Mouse (Mus musculus) hindbrain, embryonic 15.5 days (tissue): ENCODE measurements around the gene Elp4. TPM values are rescaled to one million over a fixed set of nuclear protein-coding genes. Genes with fewer than 3 reads are reported as not detected.

Source experiments
- ATAC-seq: fragments of 200-750 bp; cut with Nextera tagmentation; 2 replicates; pipeline ENCODE4 v1.8.0; 2017; ENCODE audit warnings: low read depth, moderate number of reproducible peaks, moderate TSS enrichment; ENCODE audit not compliant: low FRiP score
- H3K27ac ChIP-seq: fragments of 300-500 bp; sonication (generic); replicated peaks from 2 replicates; pipeline ENCODE4 v1.5.1; 2015; ENCODE audit warnings: mild to moderate bottlenecking, inconsistent platforms
- H3K27me3 ChIP-seq: fragments of 300-500 bp; sonication (generic); 2 replicates; pipeline ENCODE4 v1.6.1; 2015; ENCODE audit warnings: control low read depth, inconsistent platforms
- H3K36me3 ChIP-seq: fragments of 300-500 bp; sonication (generic); 2 replicates; pipeline ENCODE4 v1.6.1; 2015; ENCODE audit warnings: control low read depth, inconsistent platforms
- H3K4me1 ChIP-seq: fragments of 300-500 bp; sonication (generic); replicated peaks from 2 replicates; pipeline ENCODE4 v1.6.1; 2015; ENCODE audit warnings: control low read depth, inconsistent platforms
- H3K4me2 ChIP-seq: fragments of 300-500 bp; sonication (generic); 2 replicates; pipeline ENCODE4 v1.6.1; 2015; ENCODE audit warnings: moderate library complexity, mild to moderate bottlenecking, inconsistent platforms
- H3K4me3 ChIP-seq: fragments of 300-500 bp; sonication (generic); 2 replicates; pipeline ENCODE4 v1.5.1; 2015; ENCODE audit warnings: mild to moderate bottlenecking, inconsistent platforms
- H3K9ac ChIP-seq: fragments of 300-500 bp; sonication (generic); 2 replicates; pipeline ENCODE4 v1.6.1; 2015; ENCODE audit warnings: inconsistent platforms
- H3K9me3 ChIP-seq: fragments of 300-500 bp; sonication (generic); 2 replicates; pipeline ENCODE4 v1.6.1; 2016; ENCODE audit warnings: control low read depth, inconsistent platforms
- WGBS: fragments of 180-500 bp; shearing (Covaris S2); methylation state at CpG from one replicate; pipeline ENCODE4 v1.1.7; 2015; 5-methylcytosine and 5-hydroxymethylcytosine counted together
- polyA plus RNA-seq: library from polyadenylated mRNA; unstranded; fragments of >200 nt; fragmentation: Nextera tagmentation; extraction: Ambion mirVana; gene quantifications from 2 replicates; pipeline ENCODE4 v1.2.1, GENCODE M21; 2015

Elp4 gene
- 36.4 and 39.3 TPM in 2 replicates for polyA plus RNA-seq

DNA sequence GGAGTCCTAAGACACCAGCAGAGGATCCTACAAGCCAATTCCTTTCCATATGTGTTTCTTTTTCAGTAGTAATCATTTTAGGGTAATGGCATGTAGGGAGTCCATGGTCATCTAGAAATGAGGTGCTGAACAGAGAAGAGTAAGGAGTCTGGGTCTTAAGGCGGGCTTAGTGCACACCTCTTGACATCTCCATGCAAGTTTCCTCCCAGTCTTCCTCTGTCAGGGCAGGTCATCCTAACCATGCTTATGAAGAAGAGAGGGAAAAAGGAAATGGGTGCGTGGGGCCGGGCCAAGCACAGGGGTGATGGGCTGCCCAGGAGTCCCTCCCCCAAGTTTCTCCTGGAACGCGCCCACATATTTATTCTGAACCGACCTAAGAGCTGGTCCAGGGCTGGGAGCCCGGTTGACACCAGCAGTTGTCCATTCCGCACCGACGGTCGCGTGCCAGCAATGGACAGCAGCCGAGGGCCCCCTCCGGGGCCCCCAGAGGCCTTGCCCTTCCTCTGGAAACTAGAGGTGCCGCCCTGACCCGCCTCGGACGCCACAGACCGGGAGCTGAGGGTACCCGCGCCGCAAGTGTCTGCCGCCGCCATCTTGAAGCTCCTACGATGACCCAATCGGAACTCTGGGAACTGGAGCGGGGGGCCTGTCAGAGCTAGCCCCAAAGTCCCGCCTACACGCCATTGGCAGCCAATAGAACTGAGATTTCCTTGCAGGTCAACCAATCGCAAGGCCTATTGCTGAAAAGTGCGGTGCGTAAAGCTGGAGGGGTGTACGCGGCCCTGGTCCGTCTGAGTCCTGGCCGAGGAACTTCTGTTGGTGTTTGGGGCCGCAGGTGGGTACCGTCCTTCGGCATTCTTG, at the start of gene Elp4, which contains the start of gene Immp1l:
TSS of gene Elp4 (minus strand) at position 669 of the 861 bp plus-strand sequence.
TSS of gene Immp1l (plus strand) at position 743 of the 861 bp plus-strand sequence.
- H3K9me3 ChIP-seq = no peaks in the 10 kb centered on the region
- H3K4me1 ChIP-seq = peaks cover 17% of the 10 kb centered on the region; the same call in 1 of the 2 replicates
- H3K27ac ChIP-seq = peak within 1 kb of the TSS; percentile 75
- H3K4me2 ChIP-seq = peak within 1 kb of the TSS; percentile 79
- H3K36me3 ChIP-seq = no peaks in the 10 kb centered on the region
- WGBS = under 1% methylated on average over 39 of the region's 39 CpGs
- no peaks in the 10 kb centered on the region for H3K27me3 ChIP-seq
- H3K4me3 ChIP-seq = peak within 1 kb of the TSS; percentile 93
- peak within 1 kb of the TSS; percentile 90 for H3K9ac ChIP-seq
- peak; percentile 100 for ATAC-seq

DNA sequence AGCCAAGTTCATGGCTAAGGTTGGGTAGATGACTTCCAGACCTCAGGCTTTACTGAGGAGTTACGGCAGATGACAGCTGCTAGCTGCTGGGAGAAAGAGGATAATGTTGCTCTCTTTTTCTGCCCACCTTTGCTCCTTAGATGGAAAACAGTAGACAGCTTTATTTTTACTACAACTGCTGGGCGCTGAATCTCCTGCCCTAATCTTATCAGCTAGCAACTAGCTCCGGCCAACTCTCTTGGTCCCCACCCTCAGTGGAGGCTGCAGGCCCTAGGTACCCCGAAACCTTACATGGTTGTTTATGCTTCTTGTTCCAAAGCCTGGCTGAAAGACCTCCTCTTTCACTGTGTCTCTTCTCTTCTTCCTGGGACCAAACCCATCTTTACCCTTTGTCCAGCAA, 49.5 kb upstream of the Elp4 start:
- no peak for ATAC-seq
- Histone ChIP-seq H3K36me3 (no peaks in the 10 kb centered on the region), H3K4me3 (no peak overlapping the region), H3K4me1 (no peaks in the 10 kb centered on the region), H3K9ac (no peak overlapping the region), H3K27me3 (no peaks in the 10 kb centered on the region), H3K27ac (no peak overlapping the region), H3K9me3 (no peaks in the 10 kb centered on the region), H3K4me2 (no peak overlapping the region)
- WGBS = 95% methylated on average over 4 of the region's 4 CpGs

DNA sequence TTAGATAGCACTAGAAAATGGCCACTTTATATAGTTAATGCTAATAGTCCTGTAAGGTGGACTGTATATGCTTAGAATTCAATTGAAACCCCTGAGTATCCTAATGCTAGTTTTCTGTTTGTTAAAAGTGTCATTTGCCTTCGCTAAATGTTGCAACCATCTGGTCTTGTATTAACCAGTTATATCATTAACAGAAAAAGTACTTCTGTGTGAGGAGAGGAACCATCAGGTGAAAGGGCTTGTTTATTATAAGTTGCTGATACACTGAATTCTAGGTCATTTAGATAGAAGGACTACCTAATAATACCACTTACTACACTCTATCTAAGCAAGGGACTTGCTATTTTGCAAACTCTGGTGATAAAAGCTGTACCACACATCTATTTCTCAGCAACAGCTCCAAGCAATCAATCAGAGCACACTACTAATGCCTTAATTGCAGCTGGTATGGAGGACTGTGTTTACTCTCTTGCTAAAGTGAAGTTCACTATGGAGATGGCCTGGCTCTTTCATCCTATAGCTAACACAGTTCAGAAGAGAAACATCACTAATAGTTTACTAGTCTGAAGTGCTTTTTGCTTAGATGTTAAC, 47.1 kb upstream of the Elp4 start:
- Histone ChIP-seq H3K27me3 (no peaks in the 10 kb centered on the region), H3K4me2 (no peak overlapping the region), H3K9me3 (no peaks in the 10 kb centered on the region), H3K4me1 (no peaks in the 10 kb centered on the region), H3K27ac (no peak overlapping the region), H3K36me3 (no peaks in the 10 kb centered on the region), H3K9ac (no peak overlapping the region), H3K4me3 (no peak overlapping the region)
- no peak for ATAC-seq
- WGBS = 92% methylated on average over 1 of the region's 1 CpGs

DNA sequence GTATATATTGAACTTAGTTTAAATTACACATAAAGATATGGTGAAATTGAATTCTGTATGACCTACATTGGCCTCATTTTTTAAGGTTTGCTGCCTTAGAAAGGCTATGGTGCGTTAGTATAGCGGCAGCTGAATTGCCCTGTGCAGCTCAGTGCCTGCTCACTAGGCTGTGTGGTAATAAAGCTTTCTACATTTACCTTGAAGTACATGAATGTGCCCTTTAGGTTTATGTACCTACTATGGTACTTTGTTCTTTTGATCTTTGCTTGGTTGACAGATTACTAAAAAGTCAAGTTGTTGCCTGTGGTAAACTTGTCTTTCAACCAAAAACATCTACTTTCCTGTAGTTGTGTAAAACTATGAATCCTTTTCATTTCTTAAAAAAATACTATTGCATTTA, 45.8 kb upstream of the Elp4 start:
- no peak overlapping the region for H3K9ac ChIP-seq
- H3K9me3 ChIP-seq = no peaks in the 10 kb centered on the region
- H3K4me1 ChIP-seq = no peaks in the 10 kb centered on the region
- H3K4me3 ChIP-seq = no peak overlapping the region
- no peak for ATAC-seq
- H3K36me3 ChIP-seq = no peaks in the 10 kb centered on the region
- H3K27me3 ChIP-seq = no peaks in the 10 kb centered on the region
- H3K4me2 ChIP-seq = no peak overlapping the region
- no peak overlapping the region for H3K27ac ChIP-seq
- 94% methylated on average over 2 of the region's 2 CpGs for WGBS

DNA sequence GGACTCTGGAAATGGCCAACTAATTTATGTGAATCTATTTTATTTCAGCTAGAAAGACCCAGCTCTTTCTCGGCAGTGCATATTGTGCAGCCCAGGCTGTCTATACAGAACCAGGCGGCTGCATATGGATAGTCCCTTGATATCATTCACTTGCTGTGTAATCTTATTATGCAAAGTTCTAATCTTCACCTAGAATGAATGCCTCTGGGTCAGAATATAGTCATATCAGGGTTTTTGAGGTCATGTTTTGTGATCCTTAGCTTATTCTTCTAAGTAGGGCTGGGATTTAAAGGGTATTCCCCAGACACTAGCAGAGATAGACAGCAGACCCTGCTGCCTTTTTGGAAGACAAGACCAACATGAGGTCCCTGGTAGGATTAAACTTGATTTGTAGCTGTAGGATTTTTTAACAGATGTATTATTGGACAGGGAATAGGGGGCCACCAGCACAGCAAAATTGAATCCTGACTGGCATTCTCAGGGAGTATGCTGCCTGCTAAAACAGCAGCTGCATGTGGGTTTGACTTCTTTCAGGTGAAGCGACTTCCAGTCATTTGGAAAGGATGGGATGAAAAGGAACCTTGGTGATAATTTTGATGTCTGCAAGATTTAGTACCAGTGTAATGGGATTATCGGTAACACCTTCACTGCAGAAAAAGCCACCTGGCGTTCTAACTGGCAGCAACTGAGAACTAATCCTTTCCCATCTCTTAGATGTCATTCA, 13.4 kb upstream of the Elp4 start:
- Histone ChIP-seq H3K9ac (no peak overlapping the region), H3K4me3 (no peak overlapping the region), H3K27me3 (no peaks in the 10 kb centered on the region), H3K4me1 (no peaks in the 10 kb centered on the region), H3K4me2 (no peak overlapping the region), H3K36me3 (no peaks in the 10 kb centered on the region), H3K9me3 (no peaks in the 10 kb centered on the region), H3K27ac (no peak overlapping the region)
- WGBS = 70% methylated on average over 5 of the region's 5 CpGs
- ATAC-seq = peak; percentile 48; the same call in 1 of the 2 replicates

DNA sequence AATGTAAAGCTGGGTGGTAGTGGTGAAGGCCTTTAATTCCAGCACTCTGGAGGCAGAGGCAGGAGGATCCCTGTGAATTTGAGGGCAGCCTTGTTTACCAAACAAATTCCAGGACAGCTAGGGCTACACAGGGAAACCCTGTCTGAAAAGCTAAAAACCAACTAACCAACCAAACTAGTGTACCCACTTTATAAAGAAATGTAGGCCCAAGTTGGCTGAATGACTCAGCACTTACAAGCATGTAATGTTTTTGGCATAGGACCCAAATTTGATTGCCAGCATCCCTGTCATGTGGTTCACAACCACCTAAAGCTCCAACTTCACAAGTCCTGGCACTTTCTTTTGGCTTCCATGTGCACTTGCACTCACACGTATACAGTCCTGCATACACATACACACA, 12.3 kb upstream of the Elp4 start:
- 84% methylated on average over 1 of the region's 1 CpGs for WGBS
- no peaks in the 10 kb centered on the region for H3K9me3 ChIP-seq
- no peak for ATAC-seq
- no peak overlapping the region for H3K9ac ChIP-seq
- no peak overlapping the region for H3K27ac ChIP-seq
- no peak overlapping the region for H3K4me2 ChIP-seq
- no peaks in the 10 kb centered on the region for H3K36me3 ChIP-seq
- H3K4me3 ChIP-seq = no peak overlapping the region
- no peaks in the 10 kb centered on the region for H3K4me1 ChIP-seq
- H3K27me3 ChIP-seq = no peaks in the 10 kb centered on the region

DNA sequence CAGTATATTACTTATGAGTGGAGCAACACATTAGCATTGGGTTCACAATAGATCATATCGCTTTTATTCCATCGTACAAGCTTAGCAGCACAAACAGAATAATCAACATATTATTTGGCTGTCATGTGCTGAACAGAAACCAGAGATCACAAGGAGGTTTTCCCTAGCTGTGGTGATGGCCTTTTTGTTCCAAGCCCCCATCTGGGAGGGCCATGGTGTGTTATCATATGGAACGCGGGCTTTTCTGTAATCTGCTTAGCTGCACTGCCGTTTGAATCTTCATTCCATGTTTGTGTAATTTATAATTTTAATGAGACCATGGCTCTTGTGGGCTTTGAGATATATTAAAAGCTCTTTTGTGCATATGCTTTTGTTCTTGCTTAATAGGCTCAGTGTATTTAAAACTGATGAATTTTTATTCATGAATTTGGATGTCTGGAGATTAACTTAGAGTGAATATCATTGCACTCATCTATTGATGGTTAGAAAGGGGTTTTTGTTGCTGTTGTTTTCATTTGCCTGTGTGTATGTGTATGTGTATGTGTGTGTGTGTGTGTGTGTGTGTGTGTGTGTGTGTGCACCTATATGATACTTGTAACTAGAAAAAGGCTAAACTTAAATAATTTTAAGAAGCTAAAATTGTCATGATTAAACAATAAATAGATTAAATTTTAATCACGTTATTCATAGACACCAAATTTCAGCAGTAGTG, 9.4 kb upstream of the Elp4 start:
- H3K4me2 ChIP-seq = 0 out of 2 replicates have a peak overlapping the region, but pooled peaks have one; percentile 8
- no peak overlapping the region for H3K9ac ChIP-seq
- no peak overlapping the region for H3K4me3 ChIP-seq
- H3K9me3 ChIP-seq = no peaks in the 10 kb centered on the region
- no peaks in the 10 kb centered on the region for H3K4me1 ChIP-seq
- ATAC-seq = 0 out of 2 replicates have a peak, but pooled peaks have one; percentile 30
- no peaks in the 10 kb centered on the region for H3K27me3 ChIP-seq
- H3K36me3 ChIP-seq = 0 out of 2 replicates have a peak, but pooled peaks cover 4% of the 10 kb centered on the region
- no peak overlapping the region; the same call in 1 of the 2 replicates for H3K27ac ChIP-seq
- WGBS = 41% methylated on average over 6 of the region's 6 CpGs

DNA sequence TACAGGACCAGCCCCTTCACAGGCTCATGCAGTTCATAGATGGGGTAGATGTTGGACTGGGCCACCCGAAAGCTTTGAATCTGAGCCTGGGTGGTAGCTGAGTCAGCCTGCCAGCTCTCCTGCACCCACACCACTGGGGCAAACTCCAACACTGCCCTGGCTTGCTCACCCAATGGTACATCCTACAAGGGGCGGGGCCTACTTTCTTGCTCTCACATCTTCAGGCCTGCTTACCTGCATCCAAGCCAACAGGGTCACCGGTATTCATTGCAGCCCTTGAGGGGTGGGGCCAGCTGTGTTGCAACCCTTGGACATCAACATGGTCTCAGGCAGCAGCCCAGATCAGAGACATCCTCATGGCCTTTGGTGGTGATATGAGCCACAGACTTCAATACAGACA, 6.2 kb upstream of the Elp4 start:
- H3K4me3 ChIP-seq = no peak overlapping the region
- no peaks in the 10 kb centered on the region for H3K27me3 ChIP-seq
- 0 out of 2 replicates have a peak, but pooled peaks cover 4% of the 10 kb centered on the region for H3K36me3 ChIP-seq
- H3K9ac ChIP-seq = no peak overlapping the region
- no peaks in the 10 kb centered on the region for H3K9me3 ChIP-seq
- 88% methylated on average over 3 of the region's 3 CpGs for WGBS
- peaks cover 3% of the 10 kb centered on the region; the same call in 1 of the 2 replicates for H3K4me1 ChIP-seq
- no peak overlapping the region for H3K4me2 ChIP-seq
- no peak overlapping the region for H3K27ac ChIP-seq
- no peak for ATAC-seq

DNA sequence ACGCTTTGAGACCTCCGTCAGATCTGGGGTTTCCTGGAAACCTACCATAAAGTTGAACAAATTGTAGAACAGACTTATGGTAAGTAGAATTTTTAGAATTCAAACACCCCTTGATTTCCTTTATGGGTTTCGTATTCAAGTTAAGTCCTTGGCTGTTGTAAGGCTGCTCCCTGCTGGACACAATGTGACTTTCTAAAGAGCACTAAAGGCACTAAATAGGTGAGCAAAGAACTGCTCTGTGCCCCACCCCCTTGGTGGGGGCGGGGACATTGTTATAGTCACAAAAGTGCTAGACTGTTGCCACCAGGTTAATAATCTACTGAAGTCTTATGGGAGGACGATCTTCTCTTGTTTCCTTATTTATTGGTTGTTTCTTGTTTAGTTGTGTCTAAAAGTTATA, 4.0 kb upstream of the Elp4 start:
- H3K9ac ChIP-seq = no peak overlapping the region
- no peak for ATAC-seq
- no peak overlapping the region for H3K27ac ChIP-seq
- WGBS = 81% methylated on average over 5 of the region's 5 CpGs
- H3K4me1 ChIP-seq = peaks cover 16% of the 10 kb centered on the region; the same call in 1 of the 2 replicates
- H3K4me3 ChIP-seq = no peak overlapping the region
- no peak overlapping the region for H3K4me2 ChIP-seq
- H3K9me3 ChIP-seq = no peaks in the 10 kb centered on the region
- H3K27me3 ChIP-seq = no peaks in the 10 kb centered on the region
- H3K36me3 ChIP-seq = 0 out of 2 replicates have a peak, but pooled peaks cover 4% of the 10 kb centered on the region

DNA sequence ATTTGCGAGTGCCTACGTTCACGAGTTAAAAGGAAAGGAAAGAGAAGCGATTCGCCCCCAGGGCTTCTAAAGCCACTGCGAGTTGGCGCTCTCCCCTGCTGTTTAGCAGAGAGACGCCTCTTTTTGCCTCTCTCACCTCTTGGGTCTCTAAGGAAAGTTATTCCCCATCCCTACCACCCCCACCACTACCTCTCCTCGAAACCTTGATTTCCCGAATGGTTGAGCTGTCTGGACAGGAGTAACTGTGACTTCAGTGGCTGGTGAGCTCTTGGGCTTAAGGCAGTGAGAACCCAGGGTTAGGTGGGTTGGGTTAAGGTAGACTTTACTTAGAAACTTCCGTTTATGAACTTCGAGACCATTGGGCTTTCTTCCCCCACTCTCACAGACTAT, 388 bp upstream of the Elp4 start:
- Histone ChIP-seq H3K4me1 (peaks cover 17% of the 10 kb centered on the region; the same call in 1 of the 2 replicates), H3K4me3 (peak overlapping the region; percentile 93), H3K4me2 (peak overlapping the region; percentile 69), H3K9me3 (no peaks in the 10 kb centered on the region), H3K27ac (peak overlapping the region; percentile 47), H3K27me3 (no peaks in the 10 kb centered on the region), H3K36me3 (no peaks in the 10 kb centered on the region), H3K9ac (peak overlapping the region; percentile 56)
- ATAC-seq = peak; percentile 59
- under 1% methylated on average over 12 of the region's 12 CpGs for WGBS

DNA sequence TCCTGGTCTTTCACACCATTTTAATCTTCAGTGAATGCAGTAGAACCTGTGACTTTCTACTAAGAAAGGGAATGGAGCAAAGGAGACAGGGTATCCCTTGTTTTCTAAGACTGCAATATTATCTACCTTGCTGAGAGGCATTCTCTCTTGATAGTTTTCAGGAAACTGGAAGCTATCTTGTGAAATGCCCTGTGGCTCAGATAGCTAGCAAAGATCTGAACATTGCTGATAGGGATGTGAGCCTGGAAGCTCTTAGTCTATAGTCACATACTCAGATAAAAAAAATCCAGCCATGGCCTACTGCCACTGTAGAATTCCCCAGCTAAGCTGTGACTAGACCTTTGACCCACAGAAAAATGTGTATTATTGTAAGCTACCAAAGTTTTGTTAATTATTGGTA, 13.5 kb downstream of the Elp4 start:
- H3K36me3 ChIP-seq = peaks cover 39% of the 10 kb centered on the region
- no peak overlapping the region for H3K9ac ChIP-seq
- ATAC-seq = no peak
- H3K27me3 ChIP-seq = no peaks in the 10 kb centered on the region
- H3K9me3 ChIP-seq = 0 out of 2 replicates have a peak, but pooled peaks cover 7% of the 10 kb centered on the region
- no peak overlapping the region for H3K4me3 ChIP-seq
- H3K4me2 ChIP-seq = no peak overlapping the region
- no peaks in the 10 kb centered on the region for H3K4me1 ChIP-seq
- H3K27ac ChIP-seq = no peak overlapping the region
